Mouse (Mus musculus) CH12.LX (cell line): ENCODE measurements around the gene Glo1.
A peak's percentile ranks its signal among the peaks of the same experiment; 100 is the strongest.

Experiments used
- CTCF ChIP-seq, 2 experiments: IDR thresholded peaks in 1 of 2; conservative IDR thresholded peaks in 1 of 2; 2 replicates each; pipeline ENCODE4 v1.5.1; 2011 to 2012; ENCODE audit warnings: low read depth in 2 of 2, low read length in 2 of 2, improper control_type of control experiment in 1 of 2, inconsistent platforms in 1 of 2, mild to moderate bottlenecking in 1 of 2, moderate library complexity in 1 of 2
- IRF4 ChIP-seq: IDR thresholded peaks from 2 replicates; pipeline ENCODE4 v1.6.1; 2014; ENCODE audit warnings: low read depth, mild to moderate bottlenecking, inconsistent platforms, low read length, improper control_type of control experiment
- NRF1 ChIP-seq: IDR thresholded peaks from 2 replicates; pipeline ENCODE4 v1.6.1; 2014; ENCODE audit warnings: low read depth, mild to moderate bottlenecking, inconsistent platforms, low read length, improper control_type of control experiment, moderate library complexity

GRCm38 (mm10) chr17:30648770-30649169 lies 22.1 kb upstream of the Glo1 start:
- TF ChIP-seq NRF1 (no peak), CTCF (conservative IDR thresholded peaks at IDR 0.05 in 1 of 2, IDR thresholded peaks at IDR 0.05 in 1 of 2; ENCODE audit: low read depth in 2 of 2, low read length in 2 of 2) (peak; percentile 34 to 39), IRF4 (no peak)
